Mouse (Mus musculus) heart, adult 2 months (tissue): ENCODE measurements around the gene Plcl1.

Source experiments
- EP300 ChIP-seq: fragments of 200-500 bp; IDR thresholded peaks from 2 replicates; pipeline ENCODE4 v1.6.1; 2011; ENCODE audit warnings: low read depth, low read length, control low read depth; ENCODE audit not compliant: insufficient read depth
- POLR2A ChIP-seq: fragments of 200-500 bp; IDR thresholded peaks from 2 replicates; pipeline ENCODE4 v1.6.1; 2011; ENCODE audit warnings: mild to moderate bottlenecking, low read depth, low read length, control low read depth; ENCODE audit not compliant: insufficient read depth

- TF ChIP-seq EP300 = no peak
- no peak for TF ChIP-seq POLR2A
These were observed 100.1 kb downstream of the Plcl1 start for GRCm38 (mm10) chr1:55505811-55506210.
